Mouse (Mus musculus) midbrain, embryonic 15.5 days (tissue): ENCODE data around the gene Arhgef38. TPM values are rescaled to one million over a fixed set of nuclear protein-coding genes. Genes with fewer than 3 reads are reported as not detected.

Source experiments
- ATAC-seq: fragments of 200-750 bp; cut with Nextera tagmentation; replicated peaks from 2 replicates; pipeline ENCODE4 v1.8.0; 2017; ENCODE audit warnings: moderate TSS enrichment
- H3K27ac ChIP-seq: fragments of 300-500 bp; sonication (generic); 2 replicates; pipeline ENCODE4 v1.5.1; 2015; ENCODE audit warnings: mild to moderate bottlenecking, inconsistent platforms
- H3K27me3 ChIP-seq: fragments of 300-500 bp; sonication (generic); replicated peaks from 2 replicates; pipeline ENCODE4 v1.6.1; 2015; ENCODE audit warnings: inconsistent platforms
- H3K36me3 ChIP-seq: fragments of 300-500 bp; sonication (generic); replicated peaks from 2 replicates; pipeline ENCODE4 v1.6.1; 2015; ENCODE audit warnings: inconsistent platforms
- H3K4me1 ChIP-seq: fragments of 300-500 bp; sonication (generic); 2 replicates; pipeline ENCODE4 v1.6.1; 2015; ENCODE audit warnings: inconsistent platforms
- H3K4me2 ChIP-seq: fragments of 300-500 bp; sonication (generic); 2 replicates; pipeline ENCODE4 v1.6.1; 2015; ENCODE audit warnings: inconsistent platforms, mild to moderate bottlenecking, moderate library complexity
- H3K4me3 ChIP-seq: fragments of 300-500 bp; sonication (generic); 2 replicates; pipeline ENCODE4 v1.5.1; 2015; ENCODE audit warnings: mild to moderate bottlenecking, inconsistent platforms
- H3K9ac ChIP-seq: fragments of 300-500 bp; sonication (generic); 2 replicates; pipeline ENCODE4 v1.6.1; 2015; ENCODE audit warnings: mild to moderate bottlenecking, inconsistent platforms
- H3K9me3 ChIP-seq: fragments of 300-500 bp; sonication (generic); 2 replicates; pipeline ENCODE4 v1.6.1; 2016; ENCODE audit warnings: inconsistent platforms
- WGBS: fragments of 180-500 bp; shearing (Covaris S2); methylation state at CpG from one replicate; pipeline ENCODE4 v1.1.7; 2015; ENCODE audit warnings: mixed read lengths; 5-methylcytosine and 5-hydroxymethylcytosine counted together
- polyA plus RNA-seq: library from polyadenylated mRNA; unstranded; fragments of >200 nt; fragmentation: Nextera tagmentation; extraction: Ambion mirVana; gene quantifications from 2 replicates; pipeline ENCODE4 v1.2.1, GENCODE M21; 2015

Gene Arhgef38
- polyA plus RNA-seq, 1 experiment from 2014 or later = 0.03 TPM

- WGBS = 93% methylated on average over 3 of the region's 3 CpGs
- Histone ChIP-seq H3K9ac (no peak overlapping the region), H3K27me3 (no peaks in the 10 kb centered on the region), H3K27ac (no peak overlapping the region), H3K4me1 (no peaks in the 10 kb centered on the region), H3K9me3 (no peaks in the 10 kb centered on the region), H3K36me3 (no peaks in the 10 kb centered on the region), H3K4me2 (no peak overlapping the region), H3K4me3 (no peak overlapping the region)
- ATAC-seq = no peak
Observed at GRCm38 (mm10) chr3:133213434-133214114, 21.2 kb downstream of the Arhgef38 start.

GRCm38 (mm10) chr3:133211324-133211723 is 23.4 kb downstream of the Arhgef38 start:
- ATAC-seq = no peak
- Histone ChIP-seq H3K9me3 (no peaks in the 10 kb centered on the region), H3K4me3 (no peak overlapping the region), H3K9ac (no peak overlapping the region), H3K27ac (no peak overlapping the region), H3K4me2 (no peak overlapping the region), H3K36me3 (no peaks in the 10 kb centered on the region), H3K27me3 (no peaks in the 10 kb centered on the region), H3K4me1 (no peaks in the 10 kb centered on the region)
- WGBS = 88% methylated on average over 3 of the region's 3 CpGs

- Histone ChIP-seq H3K36me3 (no peaks in the 10 kb centered on the region), H3K27me3 (no peaks in the 10 kb centered on the region), H3K9ac (no peak overlapping the region), H3K4me2 (no peak overlapping the region), H3K4me1 (no peaks in the 10 kb centered on the region), H3K9me3 (no peaks in the 10 kb centered on the region), H3K27ac (no peak overlapping the region), H3K4me3 (no peak overlapping the region)
- ATAC-seq = no peak
- 77% methylated on average over 2 of the region's 2 CpGs for WGBS
Observed at GRCm38 (mm10) chr3:133203713-133204112, 31.0 kb downstream of the Arhgef38 start.

GRCm38 (mm10) chr3:133202171-133202570 is 32.6 kb downstream of the Arhgef38 start:
- H3K4me3 ChIP-seq = no peak overlapping the region
- no peak overlapping the region for H3K9ac ChIP-seq
- no peaks in the 10 kb centered on the region for H3K4me1 ChIP-seq
- ATAC-seq = no peak
- H3K9me3 ChIP-seq = no peaks in the 10 kb centered on the region
- no peak overlapping the region for H3K27ac ChIP-seq
- no peak overlapping the region for H3K4me2 ChIP-seq
- WGBS = 95% methylated on average over 13 of the region's 13 CpGs
- no peaks in the 10 kb centered on the region for H3K36me3 ChIP-seq
- H3K27me3 ChIP-seq = no peaks in the 10 kb centered on the region

- no peak overlapping the region for H3K4me2 ChIP-seq
- H3K36me3 ChIP-seq = no peaks in the 10 kb centered on the region
- H3K4me3 ChIP-seq = no peak overlapping the region
- WGBS = 72% methylated on average over 3 of the region's 3 CpGs
- no peak overlapping the region for H3K27ac ChIP-seq
- no peak for ATAC-seq
- no peak overlapping the region for H3K9ac ChIP-seq
- H3K27me3 ChIP-seq = no peaks in the 10 kb centered on the region
- H3K4me1 ChIP-seq = no peaks in the 10 kb centered on the region
- no peaks in the 10 kb centered on the region for H3K9me3 ChIP-seq
Observed at GRCm38 (mm10) chr3:133188930-133189329, 45.8 kb downstream of the Arhgef38 start.

GRCm38 (mm10) chr3:133187524-133187923 is 47.2 kb downstream of the Arhgef38 start:
- ATAC-seq = no peak
- WGBS = 89% methylated on average over 3 of the region's 3 CpGs
- H3K4me3 ChIP-seq = no peak overlapping the region
- H3K4me1 ChIP-seq = no peaks in the 10 kb centered on the region
- no peak overlapping the region for H3K27ac ChIP-seq
- no peaks in the 10 kb centered on the region for H3K27me3 ChIP-seq
- no peaks in the 10 kb centered on the region for H3K9me3 ChIP-seq
- no peak overlapping the region for H3K9ac ChIP-seq
- H3K4me2 ChIP-seq = no peak overlapping the region
- H3K36me3 ChIP-seq = no peaks in the 10 kb centered on the region

GRCm38 (mm10) chr3:133176033-133176750 is 58.6 kb downstream of the Arhgef38 start:
- WGBS = 69% methylated on average over 12 of the region's 12 CpGs
- Histone ChIP-seq H3K27ac (no peak overlapping the region), H3K9ac (no peak overlapping the region), H3K4me2 (no peak overlapping the region), H3K4me3 (no peak overlapping the region), H3K4me1 (no peaks in the 10 kb centered on the region), H3K9me3 (no peaks in the 10 kb centered on the region), H3K27me3 (no peaks in the 10 kb centered on the region), H3K36me3 (no peaks in the 10 kb centered on the region)
- ATAC-seq = no peak

GRCm38 (mm10) chr3:133172291-133172690 is 62.5 kb downstream of the Arhgef38 start:
- WGBS = 91% methylated on average over 4 of the region's 4 CpGs
- no peak overlapping the region for H3K9ac ChIP-seq
- no peak overlapping the region for H3K27ac ChIP-seq
- H3K4me3 ChIP-seq = no peak overlapping the region
- no peaks in the 10 kb centered on the region for H3K9me3 ChIP-seq
- no peak overlapping the region for H3K4me2 ChIP-seq
- ATAC-seq = no peak
- H3K27me3 ChIP-seq = no peaks in the 10 kb centered on the region
- no peaks in the 10 kb centered on the region for H3K36me3 ChIP-seq
- no peaks in the 10 kb centered on the region for H3K4me1 ChIP-seq

GRCm38 (mm10) chr3:133169737-133170136 is 65.0 kb downstream of the Arhgef38 start:
- H3K4me3 ChIP-seq = no peak overlapping the region
- H3K9ac ChIP-seq = no peak overlapping the region
- no peak overlapping the region for H3K4me2 ChIP-seq
- 0 out of 2 replicates have a peak, but pooled peaks cover 2% of the 10 kb centered on the region for H3K4me1 ChIP-seq
- no peaks in the 10 kb centered on the region for H3K27me3 ChIP-seq
- no peak overlapping the region for H3K27ac ChIP-seq
- ATAC-seq = no peak
- WGBS = 87% methylated on average over 7 of the region's 7 CpGs
- H3K36me3 ChIP-seq = no peaks in the 10 kb centered on the region
- H3K9me3 ChIP-seq = no peaks in the 10 kb centered on the region

GRCm38 (mm10) chr3:133167550-133167949 is 67.2 kb downstream of the Arhgef38 start:
- H3K4me2 ChIP-seq = no peak overlapping the region
- ATAC-seq = no peak
- H3K36me3 ChIP-seq = no peaks in the 10 kb centered on the region
- no peaks in the 10 kb centered on the region for H3K9me3 ChIP-seq
- H3K27me3 ChIP-seq = no peaks in the 10 kb centered on the region
- peaks cover 18% of the 10 kb centered on the region for H3K4me1 ChIP-seq
- WGBS = 91% methylated on average over 6 of the region's 6 CpGs
- H3K4me3 ChIP-seq = no peak overlapping the region
- H3K9ac ChIP-seq = no peak overlapping the region
- no peak overlapping the region for H3K27ac ChIP-seq

GRCm38 (mm10) chr3:133165130-133165529 is 69.6 kb downstream of the Arhgef38 start:
- WGBS = 38% methylated on average over 1 of the region's 1 CpGs

GRCm38 (mm10) chr3:133163913-133164406 is 70.8 kb downstream of the Arhgef38 start:
- H3K27ac ChIP-seq = peak overlapping the region; percentile 54
- H3K4me1 ChIP-seq = peaks cover 19% of the 10 kb centered on the region
- 0 out of 2 replicates have a peak, but pooled peaks have one; percentile 10 for ATAC-seq
- H3K27me3 ChIP-seq = no peaks in the 10 kb centered on the region
- H3K36me3 ChIP-seq = no peaks in the 10 kb centered on the region
- H3K9ac ChIP-seq = no peak overlapping the region
- H3K4me2 ChIP-seq = no peak overlapping the region
- no peaks in the 10 kb centered on the region for H3K9me3 ChIP-seq
- 81% methylated on average over 6 of the region's 6 CpGs for WGBS
- H3K4me3 ChIP-seq = no peak overlapping the region

More at GRCm38 (mm10) chr3:133165130-133165529, 69.6 kb downstream of the Arhgef38 start:
- no peaks in the 10 kb centered on the region for H3K27me3 ChIP-seq
- H3K4me3 ChIP-seq = no peak overlapping the region
- no peak overlapping the region for H3K9ac ChIP-seq
- H3K4me2 ChIP-seq = no peak overlapping the region
- H3K27ac ChIP-seq = no peak overlapping the region
- ATAC-seq = no peak
- H3K9me3 ChIP-seq = no peaks in the 10 kb centered on the region
- no peaks in the 10 kb centered on the region for H3K36me3 ChIP-seq
- peaks cover 19% of the 10 kb centered on the region for H3K4me1 ChIP-seq
